Mouse (Mus musculus): Measurements from ENCODE around the gene Pla2g6.

Gene Pla2g6

GRCm38 (mm10) chr15:79348651-79349050 is 20.5 kb upstream of the Pla2g6 start:
- DNase-seq, result no peak

GRCm38 (mm10) chr15:79347845-79348506 is 19.8 kb upstream of the Pla2g6 start:
- peak; percentile 85 for DNase-seq

GRCm38 (mm10) chr15:79347165-79347844 is 19.1 kb upstream of the Pla2g6 start:
- DNase-seq, result peak; percentile 96

DNA sequence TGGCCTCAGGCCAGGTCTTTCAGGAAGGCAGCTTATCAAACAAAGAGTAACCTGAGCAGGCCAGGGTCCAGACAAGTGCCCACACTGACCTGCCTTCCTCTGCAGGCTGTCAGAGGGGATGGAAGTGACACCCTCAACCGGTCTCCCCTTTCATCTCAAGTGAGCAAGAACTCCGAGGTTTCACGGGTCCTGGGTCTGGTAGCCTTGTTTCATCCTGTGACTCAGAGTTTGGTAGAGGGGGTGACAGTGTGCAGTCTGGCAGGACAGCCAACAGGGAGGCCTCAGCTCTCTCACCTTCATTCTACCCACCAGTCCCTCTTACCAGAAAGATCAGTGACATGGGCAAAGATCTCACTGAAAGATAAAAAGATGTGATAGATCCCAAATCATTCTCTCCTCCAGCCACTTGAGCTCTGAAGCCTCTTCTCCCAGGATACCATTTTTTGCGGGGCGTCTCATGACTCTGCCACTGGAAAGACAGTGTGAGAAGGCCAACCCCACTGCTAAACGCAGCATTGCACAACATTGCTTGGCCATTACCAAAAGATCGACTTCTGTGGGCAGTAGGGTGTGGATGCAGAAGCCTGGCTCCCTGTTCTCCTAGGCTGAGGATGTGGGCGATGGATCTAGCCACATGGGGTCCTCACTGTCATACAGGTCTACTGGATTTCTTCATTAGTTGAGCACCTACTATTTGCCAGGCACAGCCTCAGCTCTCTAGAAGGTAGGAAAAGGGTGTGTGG is 18.0 kb upstream of the Pla2g6 start, which contains the start of gene Maff:
Gene Maff, plus strand, starts transcription at position 571 of the 743 bp plus-strand sequence.
- no peak for DNase-seq

GRCm38 (mm10) chr15:79344627-79345026 is 16.4 kb upstream of the Pla2g6 start:
- no peak for DNase-seq

GRCm38 (mm10) chr15:79342641-79343337 is 14.6 kb upstream of the Pla2g6 start:
- no peak for DNase-seq

GRCm38 (mm10) chr15:79338978-79339377 is 10.8 kb upstream of the Pla2g6 start:
- DNase-seq, result no peak

DNA sequence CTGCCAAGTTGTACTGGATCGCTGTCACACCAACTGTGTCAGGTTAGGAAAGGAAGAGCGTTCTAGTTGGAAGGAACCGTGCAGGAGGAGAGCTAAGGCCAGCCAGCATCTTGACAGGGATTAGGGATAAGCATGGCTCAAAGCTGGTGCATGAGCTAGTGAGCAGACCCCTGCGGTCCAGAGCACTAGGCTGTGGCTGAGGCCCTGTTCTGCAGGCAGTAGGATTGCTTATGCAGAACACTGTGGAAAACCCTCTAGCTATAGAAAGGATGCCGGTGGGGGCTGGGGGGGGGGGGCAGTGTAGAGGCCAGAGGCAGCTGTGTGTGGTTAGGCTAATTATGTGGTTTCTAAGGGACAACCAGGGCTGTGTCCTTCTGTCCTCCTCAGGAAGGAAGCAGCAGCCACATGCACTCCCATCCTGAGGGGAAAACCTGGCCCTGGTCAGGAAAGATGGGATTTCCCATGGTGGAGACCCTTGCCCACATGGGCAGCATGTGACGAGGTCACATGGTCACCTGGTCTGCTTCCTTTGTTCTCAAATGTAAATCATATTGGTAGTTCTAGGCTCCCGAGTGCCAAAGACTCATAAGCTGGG is 7.0 kb upstream of the Pla2g6 start:
- no peak for DNase-seq

DNA sequence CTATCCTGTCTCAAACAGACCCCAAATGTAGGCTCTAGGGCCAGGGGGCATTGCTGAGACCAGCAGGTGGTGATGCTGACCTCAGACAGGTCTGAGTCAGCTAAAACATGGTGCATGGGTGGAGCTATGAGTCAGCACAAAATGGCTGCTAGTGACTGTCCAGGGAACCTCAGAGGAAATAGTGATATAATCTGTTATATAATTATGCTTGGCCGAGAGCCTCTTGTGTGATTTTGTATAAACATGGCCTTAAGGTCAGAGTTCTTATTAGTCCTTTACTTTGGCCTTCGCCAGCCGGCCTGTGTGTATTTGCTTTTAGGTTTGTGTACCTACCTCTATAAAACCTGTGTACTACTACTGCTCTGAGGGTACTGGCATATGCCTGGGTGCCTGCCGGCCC is 5.2 kb upstream of the Pla2g6 start:
- peak; percentile 62 for DNase-seq

GRCm38 (mm10) chr15:79330521-79330920 is 2.3 kb upstream of the Pla2g6 start:
- DNase-seq, result no peak

- no peak for DNase-seq
Observed at GRCm38 (mm10) chr15:79329979-79330363, 1.8 kb upstream of the Pla2g6 start.

GRCm38 (mm10) chr15:79329346-79329978 is 1.3 kb upstream of the Pla2g6 start:
- no peak for DNase-seq

- no peak for DNase-seq
Observed at GRCm38 (mm10) chr15:79328939-79329275, 717 bp upstream of the Pla2g6 start.

DNA sequence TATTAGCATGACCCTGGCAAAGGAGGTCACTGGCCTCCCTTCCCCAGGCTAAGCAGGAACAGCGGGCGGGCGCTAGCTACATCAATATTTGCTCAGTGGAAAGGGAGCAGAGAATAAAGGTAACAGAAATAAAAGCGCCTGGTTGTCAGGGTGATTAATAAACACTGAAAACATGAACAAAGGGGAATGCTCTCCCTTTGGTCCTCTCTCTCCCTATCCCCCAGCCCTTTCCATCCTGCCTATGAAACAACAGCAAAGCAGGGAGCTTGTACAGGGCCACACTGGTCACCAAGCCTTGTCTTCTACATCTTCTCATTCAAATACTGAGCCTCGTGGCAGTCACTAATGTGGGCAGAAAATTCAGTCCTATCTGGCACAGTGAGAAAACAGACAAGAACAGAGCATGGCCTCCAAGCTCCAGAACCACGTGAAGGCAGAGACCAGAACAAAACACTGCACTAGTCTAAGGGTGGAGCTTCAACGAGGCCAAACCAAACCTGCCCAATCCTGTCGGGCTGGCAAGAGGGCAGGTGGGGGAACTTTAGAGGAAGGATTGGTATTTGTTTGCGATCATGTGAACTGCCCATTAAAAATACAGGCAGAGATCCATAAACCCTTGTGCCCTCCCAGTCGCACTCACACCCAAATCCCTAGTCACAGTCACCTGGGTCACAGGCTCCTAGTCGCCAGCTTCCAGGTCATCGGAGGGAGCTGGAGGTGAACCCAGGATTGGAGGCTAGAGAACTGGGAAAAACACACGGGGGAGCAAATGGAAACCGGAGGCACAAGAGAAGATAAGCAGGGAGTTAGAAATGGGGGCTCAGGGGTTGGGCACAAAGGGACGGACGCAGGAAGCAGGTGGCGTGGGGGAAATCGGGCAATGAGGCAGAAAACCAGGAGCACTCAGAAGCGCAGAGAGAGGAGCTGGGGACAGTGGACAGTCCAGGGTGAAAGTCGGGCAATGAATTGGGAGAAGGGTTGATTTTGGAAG is 924 bp downstream of the Pla2g6 start:
- peak; percentile 49 for DNase-seq

- peak; percentile 73 for DNase-seq
Observed at GRCm38 (mm10) chr15:79326264-79326663, 1.9 kb downstream of the Pla2g6 start.

- no peak for DNase-seq
Observed at GRCm38 (mm10) chr15:79325742-79326141, 2.4 kb downstream of the Pla2g6 start.

GRCm38 (mm10) chr15:79324373-79324772 is 3.8 kb downstream of the Pla2g6 start:
- DNase-seq, result no peak

DNA sequence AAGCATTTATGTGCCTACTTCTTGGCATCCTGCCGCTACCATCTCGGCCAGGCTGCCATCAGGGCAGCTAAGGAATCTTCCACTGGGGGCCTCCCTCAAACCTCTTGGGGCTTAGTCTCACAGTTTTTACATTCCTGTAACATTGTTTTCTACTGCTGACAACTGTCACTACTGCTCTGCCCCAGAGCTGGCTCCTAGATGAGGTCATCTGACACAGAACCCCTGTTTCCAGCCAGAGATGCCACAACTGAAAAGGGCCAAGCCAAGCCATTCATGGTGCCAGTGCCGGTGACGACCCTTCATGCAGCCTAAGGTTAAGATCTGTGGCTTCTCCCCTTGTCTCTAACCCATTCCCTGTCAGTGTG is 4.4 kb downstream of the Pla2g6 start:
- DNase-seq, result no peak

GRCm38 (mm10) chr15:79322991-79323790 is 5.0 kb downstream of the Pla2g6 start:
- DNase-seq, result peak; percentile 93

DNA sequence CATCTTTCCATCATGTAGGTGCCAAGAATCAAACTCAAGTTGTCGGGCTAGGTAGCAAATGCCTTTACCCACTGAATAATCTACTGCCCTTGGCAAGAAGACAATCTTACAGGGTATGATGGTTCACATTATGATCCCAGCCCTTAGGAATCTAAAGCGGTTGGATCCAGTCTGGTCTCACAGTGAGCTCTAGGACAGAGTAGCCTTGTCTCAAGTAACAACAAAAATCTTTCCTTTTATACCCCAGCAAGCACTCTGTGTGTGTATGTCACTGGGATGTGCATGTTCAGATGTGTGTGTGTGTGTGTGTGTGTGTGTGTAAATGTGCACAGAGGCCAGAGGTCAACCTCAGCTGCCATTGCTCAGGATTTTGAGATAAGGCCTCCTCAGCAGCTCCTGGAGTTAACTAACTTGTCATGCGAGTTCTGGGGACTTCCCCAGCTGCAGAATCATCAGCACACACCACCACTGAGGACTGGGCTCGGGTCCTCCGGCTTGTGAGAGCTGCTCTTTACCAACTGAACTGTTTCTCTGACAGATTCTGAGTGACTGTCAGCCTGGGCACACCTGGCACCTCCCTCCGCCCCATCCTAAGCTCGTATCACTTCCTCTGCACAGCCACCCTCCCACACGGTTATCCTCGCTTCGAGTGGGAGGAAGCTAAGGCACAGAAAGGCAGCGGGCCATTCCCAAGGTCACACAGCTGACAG is 5.8 kb downstream of the Pla2g6 start:
- no peak for DNase-seq
